Mouse (Mus musculus) fat pad, adult 2 months (tissue): ENCODE measurements at regions not wholly inside any gene's neighbourhood (a gene's known extent, or its start where the extent isn't known, plus 50 kb on each side); places are given as distances from the start of the nearest gene placed in this dataset.
"Not testable (repeated sequence)": the region's sequence is repeated elsewhere in the genome, so short reads cannot be mapped to it uniquely, and the experiment has no call there.

Experiments used
- DNase-seq: peaks from one replicate; pipeline ENCODE4 v3.0.0-alpha.2; 2011; ENCODE audit warnings: low read depth, low spot score; ENCODE audit errors: extremely low read depth

GRCm38 (mm10) chr3:106320061-106320460 is 85.9 kb downstream of the Chil6 start:
- DNase-seq: peak; percentile 97

DNA sequence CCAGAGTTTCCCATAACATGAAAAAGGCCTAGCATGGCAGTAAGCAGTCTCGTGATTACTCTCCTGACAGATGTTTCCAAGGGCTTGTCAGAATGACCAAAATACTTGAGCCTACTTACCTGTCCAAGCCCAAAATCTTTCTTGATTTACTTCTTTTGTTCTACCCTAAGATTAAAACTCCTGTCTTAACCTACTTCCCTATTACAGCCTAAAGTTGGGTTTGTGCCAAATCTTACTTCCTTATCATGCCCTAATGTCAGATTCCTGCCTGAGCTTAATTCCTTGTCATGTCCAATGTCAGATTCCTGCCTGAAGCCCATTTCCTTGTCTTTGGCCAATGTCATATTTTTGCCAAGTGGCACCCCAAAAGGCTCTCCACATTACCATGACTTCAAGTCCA is 89.0 kb downstream of the Chil6 start:
- no peak for DNase-seq

GRCm38 (mm10) chr3:106292938-106293337 is 73.6 kb upstream of the Chil4 start:
- no peak for DNase-seq

GRCm38 (mm10) chr3:106291894-106292293 is 72.6 kb upstream of the Chil4 start:
- no peak for DNase-seq

- not testable (repeated sequence) for DNase-seq
These were observed 59.3 kb upstream of the Chil4 start for GRCm38 (mm10) chr3:106278571-106278970.

GRCm38 (mm10) chr3:106275677-106276076 is 56.4 kb upstream of the Chil4 start:
- DNase-seq: not testable (repeated sequence)
